Mouse (Mus musculus) lung, embryonic 15.5 days (tissue): ENCODE measurements at regions not wholly inside any gene's neighbourhood (a gene's known extent, or its start where the extent isn't known, plus 50 kb on each side); places are given as distances from the start of the nearest gene placed in this dataset.
A peak's percentile ranks its signal among the peaks of the same experiment; 100 is the strongest.

ENCODE experiments used
- ATAC-seq: fragments of 200-750 bp; cut with Nextera tagmentation; 2 replicates; pipeline ENCODE4 v1.8.0; 2017; ENCODE audit warnings: moderate number of reproducible peaks, borderline replicate concordance; ENCODE audit not compliant: low FRiP score, low TSS enrichment; ENCODE audit errors: extremely low read depth
- H3K27ac ChIP-seq: fragments of 300-500 bp; sonication (generic); 2 replicates; pipeline ENCODE4 v1.5.1; 2015; ENCODE audit warnings: moderate library complexity, mild to moderate bottlenecking, inconsistent platforms
- H3K27me3 ChIP-seq: fragments of 300-500 bp; sonication (generic); 2 replicates; pipeline ENCODE4 v1.6.1; 2015; ENCODE audit warnings: inconsistent platforms
- H3K36me3 ChIP-seq: fragments of 300-500 bp; sonication (generic); 2 replicates; pipeline ENCODE4 v1.6.1; 2015; ENCODE audit warnings: inconsistent platforms
- H3K4me1 ChIP-seq: fragments of 300-500 bp; sonication (generic); 2 replicates; pipeline ENCODE4 v1.6.1; 2015; ENCODE audit warnings: inconsistent platforms
- H3K4me2 ChIP-seq: fragments of 300-500 bp; sonication (generic); 2 replicates; pipeline ENCODE4 v1.6.1; 2015; ENCODE audit warnings: inconsistent platforms, mild to moderate bottlenecking, moderate library complexity
- H3K4me3 ChIP-seq: fragments of 300-500 bp; sonication (generic); 2 replicates; pipeline ENCODE4 v1.5.1; 2015; ENCODE audit warnings: mild to moderate bottlenecking, inconsistent platforms
- H3K9ac ChIP-seq: fragments of 300-500 bp; sonication (generic); 2 replicates; pipeline ENCODE4 v1.6.1; 2015; ENCODE audit warnings: inconsistent platforms
- H3K9me3 ChIP-seq: fragments of 300-500 bp; sonication (generic); 2 replicates; pipeline ENCODE4 v1.6.1; 2016; ENCODE audit warnings: inconsistent platforms
- WGBS: fragments of 180-500 bp; shearing (Covaris S2); methylation state at CpG from one replicate; pipeline ENCODE4 v1.1.7; 2015; 5-methylcytosine and 5-hydroxymethylcytosine counted together

DNA sequence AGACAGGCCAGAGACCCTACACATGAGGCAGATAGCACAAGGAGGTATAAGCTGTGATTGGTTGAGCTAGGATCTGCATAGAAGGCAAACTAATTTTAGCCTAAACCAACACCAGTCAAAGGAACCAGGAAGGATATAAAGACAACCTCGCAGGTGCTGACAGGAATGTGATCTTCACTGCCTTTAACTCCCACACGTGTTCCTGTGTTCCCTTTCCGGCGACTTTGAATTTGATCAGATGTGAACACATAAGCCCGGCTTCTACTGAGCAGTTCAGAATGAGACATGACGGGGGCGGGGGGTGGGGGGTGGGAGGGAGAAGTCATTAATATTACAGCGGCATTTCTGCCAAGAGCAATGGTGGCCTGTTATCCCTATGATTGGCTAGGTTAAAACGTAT lies 271.0 kb downstream of the Tgfb2 start:
- H3K4me2 ChIP-seq = no peak overlapping the region
- H3K4me3 ChIP-seq = no peak overlapping the region
- H3K4me1 ChIP-seq = peaks cover 30% of the 10 kb centered on the region
- no peak overlapping the region; the same call in 1 of the 2 replicates for H3K27ac ChIP-seq
- ATAC-seq = no peak
- no peaks in the 10 kb centered on the region for H3K27me3 ChIP-seq
- H3K9ac ChIP-seq = no peak overlapping the region
- 25% methylated on average over 9 of the region's 9 CpGs for WGBS
- H3K36me3 ChIP-seq = no peaks in the 10 kb centered on the region
- no peaks in the 10 kb centered on the region for H3K9me3 ChIP-seq

DNA sequence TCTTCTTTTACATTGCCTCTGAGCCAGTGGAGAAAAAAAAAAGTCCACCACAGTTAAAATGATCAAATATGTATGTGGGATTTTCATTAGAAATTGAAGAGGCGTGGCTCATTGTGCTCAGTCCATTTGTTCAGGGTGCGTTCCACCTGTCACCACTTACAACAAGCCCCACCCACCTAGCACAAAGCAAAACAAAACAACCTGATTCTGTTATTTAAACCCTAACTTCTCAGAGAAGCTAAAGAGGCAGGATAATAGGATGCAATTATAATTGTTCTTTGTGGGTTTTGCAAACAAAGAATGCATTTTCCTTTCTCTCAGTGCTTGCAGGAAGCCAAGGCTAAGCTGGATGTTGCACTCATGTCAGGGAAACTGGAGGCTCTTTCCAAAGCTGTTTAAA lies 271.8 kb downstream of the Tgfb2 start:
- Histone ChIP-seq H3K9me3 (no peaks in the 10 kb centered on the region), H3K4me2 (no peak overlapping the region), H3K27ac (no peak overlapping the region), H3K27me3 (no peaks in the 10 kb centered on the region), H3K9ac (no peak overlapping the region), H3K36me3 (no peaks in the 10 kb centered on the region), H3K4me1 (peaks cover 30% of the 10 kb centered on the region), H3K4me3 (no peak overlapping the region)
- 71% methylated on average over 2 of the region's 2 CpGs for WGBS
- ATAC-seq = no peak

DNA sequence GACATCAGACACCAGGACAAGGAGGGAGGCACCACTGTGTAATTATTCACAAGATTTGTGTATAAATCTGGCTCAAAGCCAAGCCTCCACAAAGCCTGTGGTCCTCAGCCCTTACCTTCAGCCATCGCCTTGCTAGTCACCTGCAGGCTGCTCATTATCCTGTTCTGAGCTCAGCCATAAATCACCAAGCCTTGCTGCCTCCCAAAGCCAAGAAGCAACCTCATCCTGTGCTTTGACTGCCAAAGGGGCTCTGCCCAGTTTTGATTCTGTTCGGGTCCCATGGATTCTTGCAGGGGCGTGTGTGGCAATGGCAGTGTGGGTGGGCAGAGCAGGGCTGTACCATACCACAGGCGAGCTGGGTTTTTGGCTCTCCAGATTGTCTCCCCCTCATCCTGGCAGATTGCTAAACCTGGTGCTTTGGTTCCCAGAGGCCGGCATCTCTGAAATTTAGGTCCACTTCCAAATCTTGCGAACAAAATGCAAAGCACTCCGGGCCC lies 272.6 kb downstream of the Tgfb2 start:
- H3K4me1 ChIP-seq = peaks cover 30% of the 10 kb centered on the region
- no peaks in the 10 kb centered on the region for H3K36me3 ChIP-seq
- H3K9me3 ChIP-seq = no peaks in the 10 kb centered on the region
- ATAC-seq = no peak; the same call in 1 of the 2 replicates
- 65% methylated on average over 7 of the region's 7 CpGs for WGBS
- no peak overlapping the region for H3K4me3 ChIP-seq
- no peak overlapping the region for H3K9ac ChIP-seq
- no peaks in the 10 kb centered on the region for H3K27me3 ChIP-seq
- H3K27ac ChIP-seq = peak overlapping the region; percentile 68
- H3K4me2 ChIP-seq = no peak overlapping the region

DNA sequence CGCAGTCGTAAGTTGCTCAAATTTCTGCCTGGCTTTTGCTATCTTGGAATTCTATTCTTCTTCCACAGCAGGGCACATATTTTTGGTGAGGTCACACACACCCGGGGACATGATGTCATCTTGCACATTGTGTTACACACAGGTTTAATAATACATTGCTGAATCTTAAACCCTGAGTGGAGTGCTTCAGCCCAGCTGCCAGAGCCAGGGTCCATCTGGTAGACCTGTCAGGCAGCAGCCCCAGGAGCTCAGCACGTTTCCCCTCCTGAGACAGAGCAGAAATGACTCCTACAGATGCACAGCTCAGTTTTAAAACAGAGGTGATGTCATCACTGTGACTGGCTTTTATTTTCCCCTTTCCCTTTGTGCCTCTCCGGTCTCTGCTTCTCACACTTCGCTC lies 280.4 kb downstream of the Tgfb2 start:
- 74% methylated on average over 6 of the region's 6 CpGs for WGBS

DNA sequence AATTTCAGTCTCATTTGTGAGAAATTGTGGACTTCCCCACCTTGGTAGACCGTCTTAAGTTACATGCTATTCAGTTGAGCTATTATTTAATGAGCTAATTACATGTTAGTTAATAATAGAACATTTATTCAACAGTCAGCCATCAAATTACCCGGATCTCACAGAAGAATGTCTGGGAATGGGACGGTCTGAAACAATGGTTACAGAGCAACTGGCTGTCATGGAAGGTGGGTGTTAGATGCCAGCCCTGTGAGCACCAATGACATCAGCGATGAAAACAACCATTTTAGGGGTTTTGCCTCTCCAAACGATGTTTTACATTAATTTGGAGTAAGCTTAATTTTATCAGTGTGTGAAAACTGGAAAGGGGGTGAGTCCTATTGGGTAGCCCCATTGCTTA lies 281.7 kb downstream of the Tgfb2 start:
- no peak for ATAC-seq

More for the DNA sequence above, 280.4 kb downstream of the Tgfb2 start:
- no peaks in the 10 kb centered on the region for H3K36me3 ChIP-seq
- H3K27me3 ChIP-seq = no peaks in the 10 kb centered on the region
- H3K27ac ChIP-seq = no peak overlapping the region
- ATAC-seq = no peak
- H3K4me3 ChIP-seq = no peak overlapping the region
- no peak overlapping the region for H3K4me2 ChIP-seq
- H3K4me1 ChIP-seq = no peaks in the 10 kb centered on the region
- no peaks in the 10 kb centered on the region for H3K9me3 ChIP-seq
- H3K9ac ChIP-seq = no peak overlapping the region

DNA sequence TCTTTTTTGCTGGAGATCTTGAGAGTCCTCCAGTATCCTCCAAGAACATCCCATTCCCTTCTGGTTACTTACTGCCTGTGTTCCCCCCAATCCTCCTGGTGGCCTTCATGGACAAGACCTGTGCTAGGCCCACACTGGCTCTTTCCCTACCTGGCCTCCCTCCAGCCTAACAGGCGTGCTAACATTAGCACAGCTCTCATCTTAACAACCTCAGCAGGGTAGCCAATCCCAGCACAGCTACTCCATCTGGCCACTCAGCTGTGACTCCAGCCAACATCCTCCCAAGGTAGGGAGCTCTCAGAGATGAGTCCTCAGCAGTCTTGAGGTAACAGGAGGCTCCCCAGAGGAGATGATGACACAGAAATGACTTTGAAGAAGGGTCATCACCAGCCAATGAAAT lies 288.7 kb downstream of the Tgfb2 start:
- no peak overlapping the region for H3K27ac ChIP-seq
- no peak for ATAC-seq
- H3K9me3 ChIP-seq = no peaks in the 10 kb centered on the region
- 38% methylated on average over 1 of the region's 1 CpGs for WGBS
- no peak overlapping the region for H3K4me2 ChIP-seq
- no peaks in the 10 kb centered on the region for H3K27me3 ChIP-seq
- H3K4me1 ChIP-seq = peaks cover 17% of the 10 kb centered on the region
- H3K36me3 ChIP-seq = no peaks in the 10 kb centered on the region
- no peak overlapping the region for H3K4me3 ChIP-seq
- H3K9ac ChIP-seq = no peak overlapping the region

More for the DNA sequence above, 281.7 kb downstream of the Tgfb2 start:
- Histone ChIP-seq H3K4me3 (no peak overlapping the region), H3K27me3 (no peaks in the 10 kb centered on the region), H3K4me2 (no peak overlapping the region), H3K9ac (no peak overlapping the region), H3K9me3 (no peaks in the 10 kb centered on the region), H3K4me1 (no peaks in the 10 kb centered on the region), H3K36me3 (no peaks in the 10 kb centered on the region), H3K27ac (no peak overlapping the region)
- WGBS = 79% methylated on average over 5 of the region's 5 CpGs

DNA sequence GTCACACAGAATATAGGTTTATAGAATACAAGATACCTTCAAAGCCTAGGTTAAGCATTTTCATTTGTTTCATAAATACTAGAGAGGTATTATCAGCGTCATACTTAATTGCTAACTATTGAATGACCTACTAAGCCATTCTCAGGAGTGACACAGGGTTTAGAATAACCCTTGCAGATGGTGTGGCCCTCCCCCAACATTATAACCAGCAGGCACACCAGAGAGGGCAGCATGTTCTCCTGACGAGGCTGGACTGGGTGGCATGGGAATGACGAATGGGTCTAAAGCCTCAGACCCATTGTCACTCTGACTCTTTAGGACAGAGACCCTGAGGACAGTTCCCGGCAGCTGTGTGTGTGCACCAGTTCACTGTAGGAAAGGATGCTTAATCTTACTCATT lies 290.5 kb downstream of the Tgfb2 start:
- H3K4me1 ChIP-seq = peaks cover 17% of the 10 kb centered on the region
- no peak for ATAC-seq
- no peak overlapping the region for H3K4me3 ChIP-seq
- no peaks in the 10 kb centered on the region for H3K9me3 ChIP-seq
- no peak overlapping the region for H3K9ac ChIP-seq
- H3K36me3 ChIP-seq = no peaks in the 10 kb centered on the region
- no peak overlapping the region for H3K4me2 ChIP-seq
- 80% methylated on average over 4 of the region's 4 CpGs for WGBS
- no peaks in the 10 kb centered on the region for H3K27me3 ChIP-seq
- no peak overlapping the region for H3K27ac ChIP-seq

DNA sequence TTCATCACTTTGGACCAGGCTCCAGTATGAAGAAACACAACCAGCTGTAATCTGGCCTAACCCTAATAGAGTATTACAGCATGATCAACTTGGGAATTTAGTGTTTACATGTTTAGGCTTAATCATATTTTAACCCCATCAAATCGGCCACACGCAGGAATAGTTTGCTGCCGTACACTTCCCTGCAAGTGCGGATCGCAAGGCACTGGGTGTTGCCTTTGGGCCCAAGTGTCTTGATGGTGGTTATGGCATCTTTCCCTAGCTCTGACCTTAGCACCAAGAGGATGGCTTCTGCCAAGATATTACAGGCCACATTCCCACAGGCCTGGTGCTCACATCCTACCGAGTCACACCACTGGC lies 291.9 kb downstream of the Tgfb2 start:
- ATAC-seq = no peak
- Histone ChIP-seq H3K27ac (no peak overlapping the region), H3K4me2 (no peak overlapping the region), H3K4me3 (no peak overlapping the region), H3K4me1 (peaks cover 31% of the 10 kb centered on the region), H3K36me3 (no peaks in the 10 kb centered on the region), H3K9me3 (no peaks in the 10 kb centered on the region), H3K9ac (no peak overlapping the region), H3K27me3 (no peaks in the 10 kb centered on the region)
- 65% methylated on average over 6 of the region's 6 CpGs for WGBS

DNA sequence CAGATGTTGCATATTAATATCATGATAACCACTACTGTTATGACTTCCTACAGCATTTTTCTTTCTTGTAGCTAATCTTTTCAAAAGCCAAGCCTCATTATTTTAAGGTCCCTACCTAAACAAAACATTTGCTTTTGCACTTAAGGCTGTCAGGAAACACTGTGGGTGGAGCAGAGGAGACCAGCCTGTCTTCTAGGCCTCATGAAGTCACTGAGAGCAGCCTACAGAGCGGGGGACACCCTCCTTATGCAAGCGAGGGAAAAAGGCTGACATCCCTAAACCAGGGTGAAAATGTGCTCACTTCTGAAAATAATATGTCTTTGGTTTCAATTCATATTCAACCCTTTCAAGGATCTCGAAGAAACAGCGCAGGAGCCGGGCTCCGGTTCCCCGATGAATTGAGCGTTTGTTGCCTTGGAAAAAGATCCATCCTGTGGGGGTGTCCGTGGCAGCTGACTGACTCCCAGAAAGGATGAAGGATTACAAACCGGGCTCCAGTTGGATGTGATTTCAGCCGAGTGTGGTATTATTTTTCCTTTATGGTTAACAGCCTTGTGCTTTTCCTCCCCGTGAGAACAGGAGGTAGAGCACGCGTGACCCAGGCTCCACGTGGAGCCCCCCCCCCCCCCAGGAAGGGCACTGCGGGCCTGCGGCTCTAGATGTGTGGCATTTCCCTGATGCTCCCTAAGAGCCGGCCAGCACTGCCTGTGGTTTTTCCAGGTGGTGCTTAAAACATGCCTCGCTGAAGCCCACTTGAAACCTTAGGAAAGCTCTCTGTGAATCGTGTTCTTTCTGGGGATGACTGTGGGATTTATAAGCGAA lies 292.5 kb downstream of the Tgfb2 start:
- ATAC-seq = peak; percentile 55; the same call in 1 of the 2 replicates
- H3K9ac ChIP-seq = no peak overlapping the region
- H3K27ac ChIP-seq = peak overlapping the region; percentile 16; the same call in 1 of the 2 replicates

DNA sequence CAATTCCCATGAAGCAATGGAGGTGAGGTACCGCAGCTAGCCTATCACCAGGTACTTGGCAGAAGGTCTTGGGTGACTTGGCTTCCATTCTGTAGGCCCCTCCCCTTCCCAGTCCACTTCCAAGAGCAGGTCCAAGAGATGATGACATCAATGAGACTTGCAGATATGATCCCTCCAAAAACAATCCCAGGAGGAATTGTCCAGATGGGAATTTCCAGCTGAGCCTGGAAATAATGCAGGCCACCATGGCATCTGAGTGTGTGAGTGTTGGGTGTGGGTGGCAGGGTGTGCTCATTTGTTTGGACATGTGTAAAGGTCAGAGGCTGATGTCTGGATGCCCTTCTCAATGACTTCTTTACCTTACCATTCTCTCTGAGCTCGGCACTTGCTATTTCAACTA lies 293.5 kb downstream of the Tgfb2 start:
- H3K4me2 ChIP-seq = no peak overlapping the region
- H3K36me3 ChIP-seq = no peaks in the 10 kb centered on the region
- ATAC-seq = no peak
- no peaks in the 10 kb centered on the region for H3K27me3 ChIP-seq
- 69% methylated on average over 2 of the region's 2 CpGs for WGBS
- H3K4me3 ChIP-seq = no peak overlapping the region
- H3K27ac ChIP-seq = no peak overlapping the region
- peaks cover 35% of the 10 kb centered on the region for H3K4me1 ChIP-seq
- H3K9ac ChIP-seq = no peak overlapping the region
- no peaks in the 10 kb centered on the region for H3K9me3 ChIP-seq

More for the DNA sequence above, 292.5 kb downstream of the Tgfb2 start:
- H3K36me3 ChIP-seq = no peaks in the 10 kb centered on the region
- WGBS = 41% methylated on average over 21 of the region's 21 CpGs
- H3K27me3 ChIP-seq = no peaks in the 10 kb centered on the region
- peaks cover 35% of the 10 kb centered on the region for H3K4me1 ChIP-seq
- H3K9me3 ChIP-seq = no peaks in the 10 kb centered on the region
- no peak overlapping the region for H3K4me3 ChIP-seq
- H3K4me2 ChIP-seq = no peak overlapping the region

DNA sequence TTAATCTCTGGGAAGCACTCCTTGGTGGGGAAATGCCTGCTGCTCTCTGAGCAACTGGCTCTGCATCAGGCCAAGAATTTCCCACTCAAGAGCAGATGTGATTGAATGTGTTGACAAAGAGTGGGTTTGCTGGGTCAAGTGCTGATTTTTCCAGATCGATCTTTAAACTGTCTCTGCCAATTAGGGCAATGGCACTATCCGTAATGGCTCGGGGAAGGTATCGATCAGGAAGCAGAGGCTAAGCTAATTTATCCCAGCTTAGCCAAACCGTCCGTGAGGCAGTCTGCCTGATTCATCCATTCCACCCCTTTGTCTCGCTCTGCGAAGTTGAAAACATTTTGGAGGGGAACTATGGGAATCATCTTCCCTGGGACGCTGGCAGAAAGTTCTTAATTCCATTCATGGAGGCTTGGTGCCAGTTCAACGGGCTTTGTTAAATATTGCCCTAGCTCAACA lies 291.9 kb upstream of the Lyplal1 start:
- H3K27ac ChIP-seq = no peak overlapping the region
- no peaks in the 10 kb centered on the region for H3K9me3 ChIP-seq
- H3K4me2 ChIP-seq = peak overlapping the region; percentile 21; the same call in 1 of the 2 replicates
- no peaks in the 10 kb centered on the region for H3K27me3 ChIP-seq
- H3K36me3 ChIP-seq = no peaks in the 10 kb centered on the region
- H3K9ac ChIP-seq = no peak overlapping the region
- H3K4me1 ChIP-seq = peaks cover 29% of the 10 kb centered on the region
- WGBS = 54% methylated on average over 10 of the region's 10 CpGs
- no peak overlapping the region for H3K4me3 ChIP-seq
- no peak for ATAC-seq

DNA sequence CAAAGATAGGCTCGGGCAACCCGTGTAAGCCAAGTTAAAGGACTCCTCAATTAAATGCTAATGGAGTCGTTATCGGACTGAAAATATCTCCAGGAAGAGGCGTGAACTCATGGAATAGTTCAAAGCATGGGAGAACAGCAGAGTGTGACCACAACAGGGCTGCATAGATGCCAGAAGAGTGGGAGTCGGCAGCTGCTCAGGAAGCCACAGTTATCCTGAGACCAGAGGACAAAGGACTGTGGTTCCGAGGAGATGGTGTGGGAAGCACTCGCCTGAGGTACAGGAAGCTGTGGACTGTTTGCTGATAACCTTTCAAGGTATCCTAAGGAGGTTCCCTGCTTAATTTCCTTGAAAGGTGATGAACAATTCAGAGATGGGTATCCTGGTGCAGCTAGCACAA lies 290.5 kb upstream of the Lyplal1 start:
- WGBS = 77% methylated on average over 8 of the region's 8 CpGs
- Histone ChIP-seq H3K4me2 (no peak overlapping the region), H3K4me3 (no peak overlapping the region), H3K27me3 (no peaks in the 10 kb centered on the region), H3K9ac (no peak overlapping the region), H3K9me3 (no peaks in the 10 kb centered on the region), H3K27ac (no peak overlapping the region), H3K4me1 (peaks cover 18% of the 10 kb centered on the region), H3K36me3 (no peaks in the 10 kb centered on the region)
- ATAC-seq = no peak
